Mouse (Mus musculus) neural tube, embryonic 13.5 days (tissue): ENCODE data around the gene Vmn2r35. TPM values are rescaled to one million over a fixed set of nuclear protein-coding genes. Genes with fewer than 3 reads are reported as not detected.
"Not testable (repeated sequence)": the region's sequence is repeated elsewhere in the genome, so short reads cannot be mapped to it uniquely, and the experiment has no call there.

Source experiments
- ATAC-seq: fragments of 200-750 bp; cut with Nextera tagmentation; 2 replicates; pipeline ENCODE4 v1.8.0; 2017; ENCODE audit warnings: low read depth, mild to moderate bottlenecking, moderate TSS enrichment, moderate library complexity
- H3K27ac ChIP-seq: fragments of 300-500 bp; sonication (generic); replicated peaks from 2 replicates; pipeline ENCODE4 v1.5.1; 2015; ENCODE audit warnings: moderate library complexity, mild to moderate bottlenecking, inconsistent platforms
- H3K27me3 ChIP-seq: fragments of 300-500 bp; sonication (generic); 2 replicates; pipeline ENCODE4 v1.6.1; 2015; ENCODE audit warnings: mild to moderate bottlenecking, inconsistent platforms
- H3K36me3 ChIP-seq: fragments of 300-500 bp; sonication (generic); 2 replicates; pipeline ENCODE4 v1.6.1; 2015; ENCODE audit warnings: mild to moderate bottlenecking, inconsistent platforms
- H3K4me1 ChIP-seq: fragments of 300-500 bp; sonication (generic); replicated peaks from 2 replicates; pipeline ENCODE4 v1.6.1; 2015; ENCODE audit warnings: inconsistent platforms
- H3K4me2 ChIP-seq: fragments of 300-500 bp; sonication (generic); 2 replicates; pipeline ENCODE4 v1.6.1; 2015; ENCODE audit warnings: inconsistent platforms, mild to moderate bottlenecking, moderate library complexity
- H3K4me3 ChIP-seq: fragments of 300-500 bp; sonication (generic); 2 replicates; pipeline ENCODE4 v1.5.1; 2015; ENCODE audit warnings: mild to moderate bottlenecking, inconsistent platforms
- H3K9ac ChIP-seq: fragments of 300-500 bp; sonication (generic); 2 replicates; pipeline ENCODE4 v1.6.1; 2015; ENCODE audit warnings: moderate library complexity, mild to moderate bottlenecking, inconsistent platforms
- H3K9me3 ChIP-seq: fragments of 300-500 bp; sonication (generic); 2 replicates; pipeline ENCODE4 v1.6.1; 2016; ENCODE audit warnings: inconsistent platforms
- WGBS: fragments of 180-500 bp; shearing (Covaris S2); methylation state at CpG from one replicate; pipeline ENCODE4 v1.1.7; 2015; 5-methylcytosine and 5-hydroxymethylcytosine counted together
- polyA plus RNA-seq: library from polyadenylated mRNA; unstranded; fragments of >200 nt; fragmentation: Nextera tagmentation; extraction: Ambion mirVana; gene quantifications from 2 replicates; pipeline ENCODE4 v1.2.1, GENCODE M21; 2015

The Vmn2r35 gene
- polyA plus RNA-seq: not detected in 2 replicates

DNA sequence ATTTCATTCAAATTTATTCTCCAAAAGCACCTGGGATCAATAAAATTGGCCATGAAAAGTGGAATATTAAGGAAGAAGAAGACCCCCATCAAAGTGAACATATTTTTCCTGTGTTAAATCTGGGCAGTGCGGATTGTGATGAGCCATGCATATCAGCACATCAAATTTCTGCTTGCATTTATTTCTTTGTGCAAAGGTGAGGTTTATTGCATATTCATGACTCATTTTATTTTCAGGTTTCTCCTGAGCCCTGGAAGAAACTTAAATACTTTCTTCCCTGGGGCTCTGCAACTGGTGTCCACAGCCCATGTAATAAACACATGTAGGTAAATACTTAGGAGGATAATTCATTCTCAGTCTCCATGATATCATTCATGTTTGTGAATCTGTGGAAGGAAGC is at the start of gene Vmn2r35:
Gene Vmn2r35, minus strand, starts transcription at position 101 of the 400 bp plus-strand sequence.
- not testable (repeated sequence) for H3K9ac ChIP-seq, H3K4me3 ChIP-seq, H3K4me1 ChIP-seq, H3K36me3 ChIP-seq, H3K27ac ChIP-seq, H3K4me2 ChIP-seq, ATAC-seq, H3K9me3 ChIP-seq, H3K27me3 ChIP-seq
- no CpG with 5 or more reads among the region's 1 CpGs for WGBS

DNA sequence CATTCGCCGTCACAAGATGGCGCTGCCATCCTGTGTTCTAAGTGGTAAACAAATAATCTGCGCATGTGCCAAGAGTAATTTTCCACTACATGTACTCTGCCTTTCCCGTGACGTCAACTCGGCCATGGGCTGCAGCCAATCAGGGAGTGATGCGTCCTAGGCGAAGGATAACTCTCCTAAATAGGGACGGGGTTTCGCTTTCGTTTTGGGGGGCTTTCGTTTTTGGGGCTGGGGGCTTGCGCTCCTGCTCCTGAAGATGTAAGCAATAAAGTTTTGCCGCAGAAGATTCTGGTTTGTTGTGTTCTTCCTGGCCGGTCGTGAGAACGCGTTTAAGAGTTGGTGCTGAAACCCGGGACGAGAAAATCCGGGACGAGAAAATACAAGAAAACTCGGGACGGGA is 25.5 kb downstream of the Vmn2r35 start:
- not testable (repeated sequence) for H3K9me3 ChIP-seq, H3K27ac ChIP-seq, H3K9ac ChIP-seq, H3K4me1 ChIP-seq, ATAC-seq, H3K27me3 ChIP-seq, H3K36me3 ChIP-seq, H3K4me2 ChIP-seq, H3K4me3 ChIP-seq
- WGBS: 92% methylated on average over 7 of the region's 25 CpGs

Other genes with a start within 250 kb of the Vmn2r35 start
- not detected in 2 replicates for gene Vmn2r34, start 130.4 kb downstream of the Vmn2r35 start, polyA plus RNA-seq
- not detected in 2 replicates for gene Vmn2r36, start 82.6 kb upstream of the Vmn2r35 start, polyA plus RNA-seq